Comparison of ENCODE assay signal across 23 mouse cellular contexts in genomic region chr4:154596805-154597204, GRCm38 (mm10). TPM values are rescaled to one million over a fixed set of nuclear protein-coding genes. Genes with fewer than 3 reads are reported as not detected.
DNase-seq lines count a peak whose midpoint lies in the region; ATAC-seq and TF ChIP-seq lines count a peak whose summit lies in the region.
"Had no signal": no experiment of that assay in that cellular context is flagged by ENCODE, and none has a peak within 500 bp of the region (broad histone marks: within the 10 kb centered on the region; RNA-seq: fewer than 3 reads in every experiment).

No protein-coding gene starts in this region.

- no peak for ATAC-seq in heart, embryonic 13.5 days (ENCODE audit: extremely low read depth, insufficient number of reproducible peaks, low FRiP score, low TSS enrichment)
- ATAC-seq in midbrain, embryonic 16.5 days, result no peak
- peak; percentile 78 for ATAC-seq in liver, embryonic 13.5 days (ENCODE audit: low read depth)
- no peak for ATAC-seq in stomach, postnatal 0 days (ENCODE audit: low FRiP score, low TSS enrichment)
- ATAC-seq: forebrain, postnatal 0 days; hindbrain, embryonic 16.5 days; intestine, embryonic 15.5 days; Patski had no signal

- H3K36me3 ChIP-seq in heart, embryonic 13.5 days, result no peaks in the 10 kb centered on the region
- no peaks in the 10 kb centered on the region for H3K36me3 ChIP-seq in midbrain, embryonic 10.5 days
- no peaks in the 10 kb centered on the region for H3K36me3 ChIP-seq in midbrain, embryonic 16.5 days (ENCODE audit: control insufficient read depth, insufficient read depth, low read length)
- no peaks in the 10 kb centered on the region for H3K36me3 ChIP-seq in liver, embryonic 13.5 days
- no peaks in the 10 kb centered on the region for H3K36me3 ChIP-seq in stomach, postnatal 0 days (ENCODE audit: control insufficient read depth, insufficient read depth, low read length)
- H3K36me3 ChIP-seq: heart, embryonic 10.5 days; intestine, embryonic 15.5 days; midbrain, embryonic 12.5 days had no signal

- H3K4me1 ChIP-seq in heart, embryonic 13.5 days, result peaks cover 89% of the 10 kb centered on the region
- peaks cover 99% of the 10 kb centered on the region for H3K4me1 ChIP-seq in midbrain, embryonic 10.5 days
- H3K4me1 ChIP-seq in midbrain, embryonic 16.5 days (ENCODE audit: control insufficient read depth, insufficient read depth, low read length), result peaks cover 22% of the 10 kb centered on the region
- peaks cover 34% of the 10 kb centered on the region for H3K4me1 ChIP-seq in liver, embryonic 13.5 days (replicated peaks)
- H3K4me1 ChIP-seq in stomach, postnatal 0 days (replicated peaks; ENCODE audit: control insufficient read depth, insufficient read depth), result peaks cover 2% of the 10 kb centered on the region; the same call in 1 of the 2 replicates

- H3K27me3 ChIP-seq in heart, embryonic 13.5 days (replicated peaks), result peaks cover 62% of the 10 kb centered on the region
- H3K27me3 ChIP-seq in midbrain, embryonic 10.5 days (ENCODE audit: low read depth, poor library complexity, severe bottlenecking), result peaks cover 98% of the 10 kb centered on the region
- no peaks in the 10 kb centered on the region for H3K27me3 ChIP-seq in midbrain, embryonic 16.5 days (ENCODE audit: control insufficient read depth, insufficient read depth, low read depth, low read length)
- H3K27me3 ChIP-seq in liver, embryonic 13.5 days, result 0 out of 2 replicates have a peak, but pooled peaks cover 4% of the 10 kb centered on the region
- no peaks in the 10 kb centered on the region for H3K27me3 ChIP-seq in stomach, postnatal 0 days (ENCODE audit: control insufficient read depth, insufficient read depth, low read length)
- H3K27me3 ChIP-seq: intestine, embryonic 15.5 days had no signal

- no peak for TF ChIP-seq CTCF in stomach, postnatal 0 days (IDR thresholded peaks at IDR 0.05; ENCODE audit: low read depth)

- no peak for TF ChIP-seq EP300 in stomach, postnatal 0 days (optimal IDR thresholded peaks at IDR 0.05)

- H3K4me2 ChIP-seq in heart, embryonic 13.5 days, result no peak overlapping the region
- no peak overlapping the region for H3K4me2 ChIP-seq in midbrain, embryonic 16.5 days (ENCODE audit: low read length)
- H3K4me2 ChIP-seq in liver, embryonic 13.5 days, result 0 out of 2 replicates have a peak overlapping the region, but pooled peaks have one; percentile 8
- no peak overlapping the region for H3K4me2 ChIP-seq in stomach, postnatal 0 days (replicated peaks; ENCODE audit: low read depth)
- H3K4me2 ChIP-seq: intestine, embryonic 15.5 days; midbrain, embryonic 12.5 days had no signal

- H3K4me3 ChIP-seq in heart, embryonic 13.5 days, result no peak overlapping the region
- no peak overlapping the region for H3K4me3 ChIP-seq in midbrain, embryonic 10.5 days
- no peak overlapping the region for H3K4me3 ChIP-seq in midbrain, embryonic 16.5 days (ENCODE audit: low read depth, low read length)
- H3K4me3 ChIP-seq in liver, embryonic 13.5 days (replicated peaks), result no peak overlapping the region
- H3K4me3 ChIP-seq in stomach, postnatal 0 days (ENCODE audit: low read depth, low read length), result no peak overlapping the region
- H3K4me3 ChIP-seq: heart, embryonic 10.5 days; intestine, embryonic 15.5 days; midbrain, embryonic 12.5 days had no signal

- H3K9me3 ChIP-seq in heart, embryonic 13.5 days, result no peaks in the 10 kb centered on the region
- no peaks in the 10 kb centered on the region for H3K9me3 ChIP-seq in midbrain, embryonic 10.5 days (replicated peaks)
- H3K9me3 ChIP-seq in midbrain, embryonic 16.5 days (replicated peaks; ENCODE audit: control insufficient read depth, low read length, poor library complexity, severe bottlenecking), result no peaks in the 10 kb centered on the region
- H3K9me3 ChIP-seq in liver, embryonic 13.5 days (replicated peaks), result no peaks in the 10 kb centered on the region
- H3K9me3 ChIP-seq in stomach, postnatal 0 days (ENCODE audit: control insufficient read depth, low read length), result no peaks in the 10 kb centered on the region
- H3K9me3 ChIP-seq: heart, embryonic 10.5 days; intestine, embryonic 15.5 days; midbrain, embryonic 12.5 days had no signal

- no peak for DNase-seq in heart, adult 9 months (ENCODE audit: low spot score in 2 of 2)
- DNase-seq in midbrain, embryonic 10.5 days (ENCODE audit: low spot score), result no peak
- no peak for DNase-seq in liver, embryonic 13.5 days
- peak; percentile 60 for DNase-seq in stomach, postnatal 0 days (ENCODE audit: low spot score)
- no peak for DNase-seq in cerebellum, adult 9-10 months
- DNase-seq in right cerebral cortex, postnatal 4 days, result no peak
- DNase-seq: adrenal gland, postnatal 14 days; cerebellum, adult 2 months; cerebellum, postnatal 25 days; forebrain, postnatal 0 days; heart, postnatal 14 days; kidney, adult 2 months; lung, postnatal 36 days; thymus, adult 18-20 months; thymus, postnatal 25 days had no signal

- 40% methylated on average over 4 of the region's 4 CpGs for WGBS in heart, embryonic 13.5 days
- 71% methylated on average over 4 of the region's 4 CpGs for WGBS in midbrain, embryonic 10.5 days
- 64% methylated on average over 4 of the region's 4 CpGs for WGBS in midbrain, embryonic 16.5 days
- 37% methylated on average over 4 of the region's 4 CpGs for WGBS in liver, embryonic 13.5 days (ENCODE audit: insufficient replicate concordance)
- 52% methylated on average over 4 of the region's 4 CpGs for WGBS in stomach, postnatal 0 days

- no peak overlapping the region for H3K9ac ChIP-seq in heart, embryonic 13.5 days
- H3K9ac ChIP-seq in midbrain, embryonic 16.5 days (ENCODE audit: low read depth, low read length), result no peak overlapping the region
- 0 out of 2 replicates have a peak overlapping the region, but pooled peaks have one; percentile 22 for H3K9ac ChIP-seq in liver, embryonic 13.5 days
- H3K9ac ChIP-seq in stomach, postnatal 0 days (ENCODE audit: low read length), result no peak overlapping the region
- H3K9ac ChIP-seq: forebrain, postnatal 0 days; intestine, embryonic 15.5 days; midbrain, embryonic 12.5 days had no signal

- H3K27ac ChIP-seq in heart, embryonic 13.5 days (replicated peaks), result peak overlapping the region; percentile 39; the same call in 1 of the 2 replicates
- 0 out of 2 replicates have a peak overlapping the region, but pooled peaks have one; percentile 60 for H3K27ac ChIP-seq in midbrain, embryonic 10.5 days (replicated peaks)
- no peak overlapping the region for H3K27ac ChIP-seq in midbrain, embryonic 16.5 days (ENCODE audit: low read length)
- H3K27ac ChIP-seq in liver, embryonic 13.5 days, result peak overlapping the region; percentile 39
- H3K27ac ChIP-seq in stomach, postnatal 0 days (replicated peaks), result no peak overlapping the region
- H3K27ac ChIP-seq: heart, embryonic 10.5 days; intestine, embryonic 15.5 days; kidney, postnatal 0 days; midbrain, embryonic 12.5 days had no signal

RNA-seq across cellular contexts. Expression of gene Prdm16, which starts 39.9 kb away (rescaled TPM):
- 15.3 and 19.3 TPM in 2 replicates for polyA plus RNA-seq in heart, embryonic 13.5 days (2015; fragmentation: Nextera tagmentation; extraction: Ambion mirVana)
- polyA plus RNA-seq in midbrain, embryonic 10.5 days (2016; fragmentation: Nextera tagmentation; extraction: Ambion mirVana), result 12.5 and 14.1 TPM in 2 replicates
- polyA plus RNA-seq in midbrain, embryonic 16.5 days (2015; fragmentation: Nextera tagmentation; extraction: Ambion mirVana), result 11.8 and 13.1 TPM in 2 replicates
- 1.8 and 2.2 TPM in 2 replicates for polyA plus RNA-seq in liver, embryonic 13.5 days (2015; fragmentation: Nextera tagmentation; extraction: Ambion mirVana)
- polyA plus RNA-seq in stomach, postnatal 0 days (2015; fragmentation: Nextera tagmentation; extraction: Ambion mirVana), result 15.6 and 18.5 TPM in 2 replicates
- polyA plus RNA-seq: Patski had no signal

Comparison
In these comparisons a context has a peak if more than half of its experiments do, and no peak if none do; other contexts are left out.
1. H3K27ac ChIP-seq: peak in heart, embryonic 13.5 days (single experiment), midbrain, embryonic 10.5 days (single experiment) and liver, embryonic 13.5 days (single experiment); none in midbrain, embryonic 16.5 days (single experiment) and stomach, postnatal 0 days (single experiment).